13 mouse cellular contexts compared by ENCODE assay signal in genomic region chr19:41081589-41081988, GRCm38 (mm10). TPM values are rescaled to one million over a fixed set of nuclear protein-coding genes. Genes with fewer than 3 reads are reported as not detected.
DNase-seq lines count a peak whose midpoint lies in the region; ATAC-seq and TF ChIP-seq lines count a peak whose summit lies in the region.
"Had no signal": no experiment of that assay in that cellular context is flagged by ENCODE, and none has a peak within 500 bp of the region (broad histone marks: within the 10 kb centered on the region; RNA-seq: fewer than 3 reads in every experiment).

No protein-coding gene starts in this region.

- no peaks in the 10 kb centered on the region for H3K27me3 ChIP-seq in heart, embryonic 16.5 days (ENCODE audit: control insufficient read depth, insufficient read depth, low read length)
- no peaks in the 10 kb centered on the region for H3K27me3 ChIP-seq in embryonic facial prominence, embryonic 11.5 days (ENCODE audit: control insufficient read depth, insufficient read depth, low read length)
- no peaks in the 10 kb centered on the region for H3K27me3 ChIP-seq in forebrain, embryonic 16.5 days (replicated peaks; ENCODE audit: control insufficient read depth, insufficient read depth, low read length)
- H3K27me3 ChIP-seq in midbrain, embryonic 13.5 days, result peaks cover 7% of the 10 kb centered on the region; the same call in 1 of the 2 replicates
- no peaks in the 10 kb centered on the region for H3K27me3 ChIP-seq in kidney, adult 2 months (replicated peaks; ENCODE audit: control insufficient read depth, insufficient read depth, low read length)

- ATAC-seq in heart, embryonic 16.5 days (replicated peaks; ENCODE audit: extremely low read depth, insufficient read depth, low FRiP score), result peak; percentile 63
- 0 out of 2 replicates have a peak, but pooled peaks have one; percentile 36 for ATAC-seq in embryonic facial prominence, embryonic 11.5 days (replicated peaks; ENCODE audit: insufficient number of reproducible peaks, low FRiP score, low TSS enrichment, low read depth)
- peak; percentile 64 for ATAC-seq in forebrain, embryonic 16.5 days
- ATAC-seq in midbrain, embryonic 13.5 days, result peak; percentile 67; the same call in 1 of the 2 replicates
- ATAC-seq: activated CD4-positive, CD25-positive, alpha-beta regulatory T cell, adult 4 months had no signal

- no peaks in the 10 kb centered on the region for H3K9me3 ChIP-seq in heart, embryonic 16.5 days (replicated peaks; ENCODE audit: control insufficient read depth, low read length)
- no peaks in the 10 kb centered on the region for H3K9me3 ChIP-seq in embryonic facial prominence, embryonic 11.5 days (replicated peaks; ENCODE audit: control insufficient read depth, low read length)
- no peaks in the 10 kb centered on the region for H3K9me3 ChIP-seq in forebrain, embryonic 16.5 days (ENCODE audit: control insufficient read depth, low read length)
- H3K9me3 ChIP-seq in midbrain, embryonic 13.5 days, result no peaks in the 10 kb centered on the region

- H3K27ac ChIP-seq in heart, embryonic 16.5 days (ENCODE audit: low read length), result no peak overlapping the region
- H3K27ac ChIP-seq in embryonic facial prominence, embryonic 11.5 days (replicated peaks; ENCODE audit: low read depth, low read length), result no peak overlapping the region
- H3K27ac ChIP-seq in forebrain, embryonic 16.5 days (ENCODE audit: low read length), result peak overlapping the region; percentile 1; the same call in 1 of the 2 replicates
- peak overlapping the region; percentile 56; the same call in 1 of the 2 replicates for H3K27ac ChIP-seq in midbrain, embryonic 13.5 days
- no peak overlapping the region for H3K27ac ChIP-seq in kidney, adult 2 months (ENCODE audit: insufficient read depth, low read depth, low read length)
- H3K27ac ChIP-seq: macrophage; stomach, postnatal 0 days had no signal

- TF ChIP-seq CTCF in kidney, adult 2 months (conservative IDR thresholded peaks at IDR 0.05; ENCODE audit: insufficient read depth, insufficient read length, low read depth, low read length), result no peak

- TF ChIP-seq POLR2A in kidney, adult 2 months (IDR thresholded peaks at IDR 0.05; ENCODE audit: low read depth, low read length), result no peak

- no peak overlapping the region for H3K4me3 ChIP-seq in heart, embryonic 16.5 days (ENCODE audit: low read length)
- H3K4me3 ChIP-seq in embryonic facial prominence, embryonic 11.5 days (ENCODE audit: low read depth, low read length), result no peak overlapping the region
- H3K4me3 ChIP-seq in forebrain, embryonic 16.5 days (replicated peaks; ENCODE audit: low read length), result no peak overlapping the region
- H3K4me3 ChIP-seq in midbrain, embryonic 13.5 days (replicated peaks), result no peak overlapping the region
- H3K4me3 ChIP-seq in kidney, adult 2 months (ENCODE audit: insufficient read depth, low read depth, low read length), result no peak overlapping the region

- H3K9ac ChIP-seq in heart, embryonic 16.5 days (ENCODE audit: low read length), result 0 out of 2 replicates have a peak overlapping the region, but pooled peaks have one; percentile 11
- H3K9ac ChIP-seq in embryonic facial prominence, embryonic 11.5 days (replicated peaks; ENCODE audit: low read length), result no peak overlapping the region
- no peak overlapping the region for H3K9ac ChIP-seq in forebrain, embryonic 16.5 days (replicated peaks; ENCODE audit: low read depth, low read length)
- no peak overlapping the region for H3K9ac ChIP-seq in midbrain, embryonic 13.5 days (replicated peaks)

- peaks cover 11% of the 10 kb centered on the region; the same call in 1 of the 2 replicates for H3K4me1 ChIP-seq in heart, embryonic 16.5 days (ENCODE audit: control insufficient read depth, insufficient read depth, low read length)
- H3K4me1 ChIP-seq in embryonic facial prominence, embryonic 11.5 days (ENCODE audit: control insufficient read depth, insufficient read depth, low read length), result no peaks in the 10 kb centered on the region
- H3K4me1 ChIP-seq in forebrain, embryonic 16.5 days (replicated peaks; ENCODE audit: control insufficient read depth, insufficient read depth, low read length), result peaks cover 10% of the 10 kb centered on the region
- H3K4me1 ChIP-seq in midbrain, embryonic 13.5 days (replicated peaks), result peaks cover 14% of the 10 kb centered on the region
- H3K4me1 ChIP-seq in kidney, adult 2 months (ENCODE audit: control insufficient read depth, insufficient read depth, low read length), result no peaks in the 10 kb centered on the region

- no peak for DNase-seq in heart, postnatal 4 days
- no peak for DNase-seq in embryonic facial prominence, embryonic 11.5 days (ENCODE audit: low spot score)
- DNase-seq in kidney, adult 2 months, result no peak
- no peak for DNase-seq in lung, postnatal 25 days (ENCODE audit: low spot score)

- no peaks in the 10 kb centered on the region for H3K36me3 ChIP-seq in heart, embryonic 16.5 days (ENCODE audit: control insufficient read depth, insufficient read depth)
- H3K36me3 ChIP-seq in embryonic facial prominence, embryonic 11.5 days (replicated peaks; ENCODE audit: control insufficient read depth, insufficient read depth, low read depth, low read length), result no peaks in the 10 kb centered on the region
- H3K36me3 ChIP-seq in forebrain, embryonic 16.5 days (ENCODE audit: control insufficient read depth, insufficient read depth), result no peaks in the 10 kb centered on the region
- no peaks in the 10 kb centered on the region for H3K36me3 ChIP-seq in midbrain, embryonic 13.5 days
- H3K36me3 ChIP-seq in kidney, adult 2 months (ENCODE audit: control insufficient read depth, insufficient read depth, low read length), result no peaks in the 10 kb centered on the region

- H3K4me2 ChIP-seq in heart, embryonic 16.5 days (ENCODE audit: low read depth, low read length), result no peak overlapping the region
- no peak overlapping the region for H3K4me2 ChIP-seq in embryonic facial prominence, embryonic 11.5 days (ENCODE audit: low read depth, low read length)
- no peak overlapping the region for H3K4me2 ChIP-seq in forebrain, embryonic 16.5 days (ENCODE audit: low read length)
- no peak overlapping the region for H3K4me2 ChIP-seq in midbrain, embryonic 13.5 days (replicated peaks)
- H3K4me2 ChIP-seq: liver, embryonic 11.5 days had no signal

- WGBS in heart, embryonic 16.5 days, result 20% methylated on average over 3 of the region's 3 CpGs
- WGBS in embryonic facial prominence, embryonic 11.5 days, result 56% methylated on average over 3 of the region's 3 CpGs
- 10% methylated on average over 3 of the region's 3 CpGs for WGBS in forebrain, embryonic 16.5 days
- WGBS in midbrain, embryonic 13.5 days, result 10% methylated on average over 3 of the region's 3 CpGs
- WGBS in kidney, adult 2 months, result 94% methylated on average over 3 of the region's 3 CpGs

RNA-seq across cellular contexts. Expression of gene Opalin, which starts 4.7 kb away (rescaled TPM):
- not detected in 2 replicates for polyA plus RNA-seq in heart, embryonic 16.5 days (2015; fragmentation: Nextera tagmentation; extraction: Ambion mirVana)
- not detected for total RNA-seq in heart, postnatal 4 days (2021)
- polyA plus RNA-seq in embryonic facial prominence, embryonic 11.5 days (2014; fragmentation: Nextera tagmentation; extraction: Ambion mirVana), result not detected in 2 replicates
- polyA plus RNA-seq in forebrain, embryonic 16.5 days (2015; fragmentation: Nextera tagmentation; extraction: Ambion mirVana), result not detected in 2 replicates
- not detected in 2 replicates for polyA plus RNA-seq in midbrain, embryonic 13.5 days (2015; fragmentation: Nextera tagmentation; extraction: Ambion mirVana)
- not detected in 2 replicates for polyA plus RNA-seq in kidney, adult 2 months (2012; rRNA removed)
- polyA plus RNA-seq: intestine, embryonic 14.5 days; liver, embryonic 11.5 days; macrophage; stomach, postnatal 0 days had no signal

RNA-seq across cellular contexts. Expression of gene Dntt, which starts 52.5 kb away (rescaled TPM):
- 0.28 TPM in 1 of 2 replicates, not detected in the other for polyA plus RNA-seq in heart, embryonic 16.5 days (2015; fragmentation: Nextera tagmentation; extraction: Ambion mirVana)
- total RNA-seq in heart, postnatal 4 days (2021), result not detected
- polyA plus RNA-seq in embryonic facial prominence, embryonic 11.5 days (2014; fragmentation: Nextera tagmentation; extraction: Ambion mirVana), result not detected in 2 replicates
- polyA plus RNA-seq in forebrain, embryonic 16.5 days (2015; fragmentation: Nextera tagmentation; extraction: Ambion mirVana), result not detected in 2 replicates
- 0.13 and 0.26 TPM in 2 replicates for polyA plus RNA-seq in midbrain, embryonic 13.5 days (2015; fragmentation: Nextera tagmentation; extraction: Ambion mirVana)
- polyA plus RNA-seq in kidney, adult 2 months (2012; rRNA removed), result 0.08 TPM in 1 of 2 replicates, not detected in the other
- polyA plus RNA-seq: cortical plate, adult 2 months; intestine, embryonic 14.5 days; liver, embryonic 11.5 days; stomach, postnatal 0 days had no signal

Comparison
In these comparisons a context has a peak if more than half of its experiments do, and no peak if none do; other contexts are left out.
1. H3K27ac ChIP-seq: peak in forebrain, embryonic 16.5 days (single experiment) and midbrain, embryonic 13.5 days (single experiment); none in heart, embryonic 16.5 days (single experiment), embryonic facial prominence, embryonic 11.5 days (single experiment) and kidney, adult 2 months (single experiment).
2. Peak in every context shown above with its lines, with median percentiles within 50 percentile points of each other: ATAC-seq.